Mouse (Mus musculus): ENCODE measurements around the gene Dynlrb1.

Gene Dynlrb1

DNA sequence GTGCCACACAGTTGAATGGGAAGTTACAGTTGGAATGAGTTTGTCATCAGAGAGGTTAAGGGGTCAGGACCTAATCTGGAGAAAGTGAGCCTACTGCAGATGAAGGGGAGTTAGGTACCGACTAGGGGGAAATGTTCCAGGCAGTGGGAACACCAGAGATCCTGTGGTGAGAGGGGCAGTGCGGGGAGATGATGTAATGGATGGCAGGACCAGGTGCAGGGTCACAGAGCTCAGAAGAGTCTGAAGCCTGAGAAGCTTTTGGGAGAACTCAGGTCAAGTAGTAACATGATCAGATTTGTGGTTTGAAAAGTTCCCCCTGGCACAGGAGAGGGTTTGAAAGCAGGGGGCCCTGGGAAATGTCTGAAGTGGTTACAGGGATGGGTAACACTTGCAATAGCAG lies 43.8 kb downstream of the Dynlrb1 start:
- DNase-seq (ENCODE audit: low spot score) = no peak

DNA sequence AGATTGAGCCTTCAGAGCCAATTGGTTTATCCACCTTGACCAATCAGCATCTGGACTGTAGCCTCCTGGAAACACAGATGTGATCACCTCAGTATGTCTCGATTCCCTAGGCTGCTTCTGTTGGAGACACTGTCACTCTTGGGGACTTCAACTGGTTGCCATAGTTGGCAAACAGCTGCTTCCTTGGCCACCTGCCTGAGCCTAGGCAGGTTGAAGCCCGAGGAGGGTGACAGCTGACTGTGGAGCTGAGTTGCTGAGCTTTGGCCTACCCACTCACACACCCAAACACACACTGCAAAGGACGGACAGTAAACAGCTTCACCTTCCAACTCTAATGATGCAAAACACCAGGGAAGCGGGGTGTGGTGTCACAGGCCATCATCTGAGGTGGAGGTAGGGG lies 47.5 kb downstream of the Dynlrb1 start:
- DNase-seq (ENCODE audit: low spot score) = no peak

DNA sequence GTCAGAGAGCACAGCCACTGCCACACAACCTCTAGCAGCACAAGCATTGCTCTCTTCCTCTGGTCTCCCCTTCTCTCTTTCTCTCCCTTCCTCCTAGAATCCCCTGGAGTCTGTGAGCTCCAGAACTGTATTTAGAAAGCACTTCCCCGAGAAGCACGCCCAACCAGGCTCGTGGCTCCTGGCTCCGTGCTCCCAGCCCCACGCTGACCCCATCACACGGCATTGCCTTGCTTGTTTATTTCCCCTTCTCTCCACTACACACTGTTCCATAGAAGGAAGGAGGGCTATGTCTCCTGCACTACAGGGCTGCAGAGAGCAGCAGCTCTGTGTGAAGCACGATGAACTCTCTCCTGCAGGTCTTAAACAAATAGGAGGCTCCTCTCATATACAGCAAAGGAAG lies 48.3 kb downstream of the Dynlrb1 start:
- DNase-seq (ENCODE audit: low spot score) = no peak

DNA sequence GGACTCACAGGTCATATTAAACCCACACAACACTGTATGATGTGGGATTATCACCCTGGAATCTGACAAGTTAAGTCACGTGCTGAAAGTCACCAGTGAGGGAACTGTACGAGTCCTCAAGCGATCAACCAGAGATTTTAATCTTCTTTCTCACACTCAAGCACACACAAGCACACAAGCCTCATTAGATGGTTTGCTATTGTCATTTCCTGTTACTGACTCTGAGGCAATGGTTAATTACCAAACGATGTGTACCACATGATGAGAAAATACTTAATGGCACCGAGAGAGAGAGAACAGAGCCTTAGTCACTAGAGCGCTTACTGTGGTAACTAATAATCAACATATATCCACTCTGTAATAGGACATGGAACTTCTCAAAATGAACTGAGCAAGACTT lies 49.4 kb downstream of the Dynlrb1 start:
- DNase-seq (ENCODE audit: low spot score) = no peak

DNA sequence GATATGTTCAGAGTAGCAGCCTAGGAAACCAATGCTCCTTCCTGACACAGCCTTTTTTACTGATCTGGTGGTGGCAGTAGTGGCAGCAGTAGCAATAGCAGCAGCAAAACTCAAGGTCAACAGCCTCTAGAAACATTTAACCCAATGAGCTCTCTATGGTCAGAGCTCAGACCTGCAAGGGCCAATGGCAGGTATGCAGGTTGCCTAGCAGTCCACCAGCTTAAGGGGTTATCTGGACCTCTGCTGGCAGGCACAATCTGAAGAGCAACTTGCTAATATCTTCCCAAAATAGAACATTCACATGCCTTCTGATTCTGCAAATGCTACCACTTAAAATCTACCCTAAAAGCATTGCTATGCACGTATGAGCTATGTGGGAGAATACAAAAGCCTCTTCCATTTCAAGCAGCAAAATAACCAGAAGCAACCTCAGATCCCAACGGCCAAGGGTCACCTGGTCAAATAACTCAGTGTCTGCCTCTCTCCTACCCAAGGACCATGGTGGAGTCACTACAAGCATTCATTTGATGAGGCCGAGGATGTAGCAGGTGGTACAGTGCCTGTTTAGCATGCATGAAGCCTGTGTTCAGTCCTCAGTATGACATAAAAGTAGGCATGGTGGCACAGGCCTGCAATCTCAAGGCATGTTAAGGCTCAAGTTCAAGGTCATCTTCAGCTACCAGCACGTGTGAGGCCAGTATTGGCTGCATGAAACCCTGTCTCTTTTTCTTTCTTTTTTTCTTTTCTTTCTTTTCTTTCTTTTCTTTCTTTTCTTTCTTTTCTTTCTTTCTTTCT lies 51.3 kb downstream of the Dynlrb1 start:
- DNase-seq (ENCODE audit: low spot score) = no peak

DNA sequence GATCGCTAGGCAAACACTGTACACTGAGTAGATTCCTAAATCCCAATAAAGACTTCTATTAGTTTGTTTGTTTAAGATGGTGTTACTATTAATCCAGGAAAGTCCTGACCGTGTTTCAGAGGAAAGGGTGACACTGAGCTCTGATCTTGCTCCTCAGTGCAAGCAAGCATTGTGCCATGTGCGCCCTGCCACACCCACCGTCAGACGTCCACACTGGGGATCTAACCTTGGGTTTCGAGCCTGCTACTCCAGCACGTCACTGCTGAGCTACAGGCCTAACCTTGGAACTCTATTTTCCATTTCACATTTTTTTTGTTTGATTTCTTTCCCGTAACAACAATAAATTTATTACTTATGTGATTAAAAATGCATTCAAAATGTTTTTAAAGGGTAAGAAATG lies 53.7 kb downstream of the Dynlrb1 start:
- no peak for DNase-seq (ENCODE audit: low spot score)

DNA sequence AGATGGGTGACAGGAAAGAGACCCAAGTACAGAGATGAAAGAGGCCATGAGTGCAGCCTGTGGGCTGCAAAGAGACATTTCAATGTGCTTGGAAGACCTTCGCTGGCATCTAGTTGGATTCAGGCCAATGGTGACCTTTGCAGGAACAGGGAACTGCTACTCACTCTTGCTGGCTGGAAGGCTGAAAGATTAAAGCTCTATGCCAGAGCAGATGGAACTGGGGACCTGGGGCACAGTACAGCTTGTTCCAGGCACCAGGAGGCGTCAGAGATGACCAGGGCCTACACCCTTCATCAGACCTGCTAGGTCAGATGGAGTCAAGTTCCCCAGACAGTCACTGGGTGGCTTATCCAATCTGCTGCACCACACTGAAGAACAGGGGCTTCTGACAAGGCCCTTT lies 57.0 kb downstream of the Dynlrb1 start:
- DNase-seq (ENCODE audit: low spot score) = no peak

DNA sequence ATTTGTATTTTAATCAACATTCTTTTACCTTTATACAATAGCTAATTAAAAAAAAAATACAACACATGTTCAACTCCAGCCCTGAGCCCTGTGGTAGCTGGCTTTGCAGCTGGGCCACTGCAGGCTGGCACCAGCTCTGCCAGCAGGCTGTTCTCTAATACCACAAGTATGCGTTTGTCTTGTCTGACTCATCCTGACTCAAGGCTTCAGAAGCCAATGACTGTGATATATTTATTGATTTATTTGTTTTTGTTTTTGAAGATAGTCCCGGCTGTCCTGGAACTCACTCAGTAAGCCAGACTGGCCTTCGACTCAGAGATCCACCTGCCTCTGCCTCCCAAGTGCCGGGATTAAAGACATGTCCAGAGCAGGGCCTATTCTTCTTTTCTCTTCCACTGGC lies 57.6 kb downstream of the Dynlrb1 start:
- no peak for DNase-seq (ENCODE audit: low spot score)

DNA sequence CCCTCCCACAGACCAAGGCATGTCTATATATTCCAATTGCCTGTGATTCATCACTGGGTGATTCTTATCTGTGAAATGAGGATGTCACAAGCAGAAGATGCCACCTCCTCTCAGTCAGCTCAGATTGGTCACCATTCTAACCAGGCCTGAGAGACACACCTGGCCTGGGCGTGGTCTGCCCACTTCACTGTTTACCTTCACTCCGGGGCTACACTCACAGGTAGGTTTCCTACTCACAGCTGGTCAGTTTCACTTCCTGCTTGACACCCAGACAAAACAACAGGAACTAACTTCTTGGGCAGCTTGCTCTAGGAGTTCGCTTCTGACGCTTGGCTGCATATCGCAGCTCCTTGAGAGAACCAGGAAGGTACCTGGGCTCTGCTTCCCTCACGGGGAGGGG lies 59.1 kb downstream of the Dynlrb1 start:
- no peak for DNase-seq (ENCODE audit: low spot score)

DNA sequence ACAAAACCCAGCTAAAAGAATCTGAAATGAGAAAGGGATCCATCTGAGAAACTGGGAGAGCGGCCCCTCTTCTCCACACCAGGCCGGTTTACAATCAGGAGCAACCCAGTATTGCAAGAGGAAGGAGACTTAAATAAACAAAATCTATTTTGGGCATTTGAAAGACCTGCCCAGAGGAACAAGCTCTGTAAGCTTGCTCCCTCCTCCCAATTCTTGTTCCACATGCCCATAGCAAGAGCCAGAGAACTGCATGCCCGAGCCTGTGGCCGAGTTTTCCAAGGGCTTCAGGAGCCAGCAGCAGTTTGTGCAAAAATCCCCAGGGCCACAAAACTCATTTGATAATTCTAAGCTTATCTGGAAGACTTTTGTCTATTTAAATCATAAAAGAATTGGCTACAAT lies 63.2 kb downstream of the Dynlrb1 start:
- no peak for DNase-seq (ENCODE audit: low spot score)

Measured in urinary bladder, postnatal 25 days (tissue).